Mouse (Mus musculus) midbrain, postnatal 0 days (tissue): ENCODE data around the gene Gng7. TPM values are rescaled to one million over a fixed set of nuclear protein-coding genes. Genes with fewer than 3 reads are reported as not detected.
"Not testable (repeated sequence)": the region's sequence is repeated elsewhere in the genome, so short reads cannot be mapped to it uniquely, and the experiment has no call there.

ENCODE experiments used
- ATAC-seq: fragments of 200-750 bp; cut with Nextera tagmentation; 2 replicates; pipeline ENCODE4 v1.8.0; 2017; ENCODE audit warnings: moderate number of reproducible peaks, mild to moderate bottlenecking, moderate TSS enrichment, moderate library complexity; ENCODE audit not compliant: low FRiP score
- DNase-seq: peaks from one replicate; pipeline ENCODE4 v3.0.0-alpha.2; 2015; ENCODE audit warnings: low spot score
- H3K27ac ChIP-seq: fragments of 300-500 bp; sonication (generic); 2 replicates; pipeline ENCODE4 v1.5.1; 2014; ENCODE audit warnings: low read depth, mild to moderate bottlenecking, low read length, mixed read lengths
- H3K27me3 ChIP-seq: fragments of 300-500 bp; sonication (generic); 2 replicates; pipeline ENCODE4 v1.6.1; 2014; ENCODE audit warnings: low read length, control low read depth, mixed read lengths; ENCODE audit not compliant: insufficient read depth
- H3K36me3 ChIP-seq: fragments of 300-500 bp; sonication (generic); 2 replicates; pipeline ENCODE4 v1.6.1; 2014; ENCODE audit warnings: low read length, control low read depth, mixed read lengths; ENCODE audit not compliant: insufficient read depth
- H3K4me1 ChIP-seq: fragments of 300-500 bp; sonication (generic); 2 replicates; pipeline ENCODE4 v1.6.1; 2014; ENCODE audit warnings: mild to moderate bottlenecking, control low read depth, antibody characterized with exemption, low read length, mixed read lengths; ENCODE audit not compliant: insufficient read depth
- H3K4me2 ChIP-seq: fragments of 300-500 bp; sonication (generic); 2 replicates; pipeline ENCODE4 v1.6.1; 2014; ENCODE audit warnings: low read depth, mild to moderate bottlenecking, low read length, mixed read lengths; ENCODE audit not compliant: poor library complexity, severe bottlenecking
- H3K4me3 ChIP-seq: fragments of 300-500 bp; sonication (generic); 2 replicates; pipeline ENCODE4 v1.5.1; 2014; ENCODE audit warnings: low read depth, mild to moderate bottlenecking, low read length, moderate library complexity
- H3K9ac ChIP-seq: fragments of 300-500 bp; sonication (generic); replicated peaks from 2 replicates; pipeline ENCODE4 v1.6.1; 2014; ENCODE audit warnings: mild to moderate bottlenecking, low read length, moderate library complexity, mixed read lengths; ENCODE audit not compliant: poor library complexity, severe bottlenecking
- H3K9me3 ChIP-seq: fragments of 300-500 bp; sonication (generic); 2 replicates; pipeline ENCODE4 v1.6.1; 2016; ENCODE audit warnings: low read length, control low read depth
- CTCF ChIP-seq: IDR thresholded peaks from 2 replicates; pipeline ENCODE4 v1.5.1; 2016; ENCODE audit warnings: antibody characterized with exemption, mild to moderate bottlenecking
- WGBS: fragments of 180-500 bp; shearing (Covaris S2); extraction: QIAGEN DNeasy Blood & Tissue Kit; methylation state at CpG from one replicate; pipeline ENCODE4 v1.1.7; 2014; 5-methylcytosine and 5-hydroxymethylcytosine counted together
- polyA plus RNA-seq: library from polyadenylated mRNA; unstranded; fragments of >200 nt; fragmentation: Nextera tagmentation; extraction: Ambion mirVana; gene quantifications from 2 replicates; pipeline ENCODE4 v1.2.1, GENCODE M21; 2015
- total RNA-seq: library from RNA; depleted of rRNA; stranded (reverse); fragments of >200 nt; gene quantifications from 2 replicates; pipeline ENCODE4 v1.2.3, GENCODE M21; 2014

Gng7 gene
- total and polyA plus RNA-seq, 2 experiments from 2014 or later, result 29.5 to 40.7 TPM

GRCm38 (mm10) chr10:80994621-80995020 is 20.1 kb downstream of the Gng7 start:
- Histone ChIP-seq H3K9me3 (no peaks in the 10 kb centered on the region), H3K27ac (no peak overlapping the region), H3K4me2 (no peak overlapping the region), H3K36me3 (no peaks in the 10 kb centered on the region), H3K4me1 (peaks cover 6% of the 10 kb centered on the region; the same call in 1 of the 2 replicates), H3K4me3 (no peak overlapping the region), H3K27me3 (0 out of 2 replicates have a peak, but pooled peaks cover 2% of the 10 kb centered on the region), H3K9ac (no peak overlapping the region)
- no peak for TF ChIP-seq CTCF
- WGBS, result 65% methylated on average over 4 of the region's 4 CpGs
- no peak for DNase-seq
- no peak for ATAC-seq

- Histone ChIP-seq H3K27ac (peak overlapping the region; percentile 32), H3K4me1 (peaks cover 3% of the 10 kb centered on the region; the same call in 1 of the 2 replicates), H3K4me3 (no peak overlapping the region), H3K4me2 (no peak overlapping the region), H3K36me3 (no peaks in the 10 kb centered on the region), H3K9me3 (no peaks in the 10 kb centered on the region), H3K9ac (peak overlapping the region; percentile 19; the same call in 1 of the 2 replicates), H3K27me3 (0 out of 2 replicates have a peak, but pooled peaks cover 2% of the 10 kb centered on the region)
- no peak for TF ChIP-seq CTCF
- ATAC-seq (no peak), DNase-seq (peak; percentile 40)
- WGBS, result 35% methylated on average over 5 of the region's 5 CpGs
These were observed 21.5 kb downstream of the Gng7 start for GRCm38 (mm10) chr10:80993276-80993675.

- no peak for DNase-seq
- TF ChIP-seq CTCF, result no peak
- peaks cover 4% of the 10 kb centered on the region; the same call in 1 of the 2 replicates for H3K27me3 ChIP-seq
- 91% methylated on average over 1 of the region's 1 CpGs for WGBS
- H3K4me1 ChIP-seq, result peaks cover 3% of the 10 kb centered on the region; the same call in 1 of the 2 replicates
- H3K9me3 ChIP-seq, result no peaks in the 10 kb centered on the region
- no peak overlapping the region for H3K4me3 ChIP-seq
- H3K27ac ChIP-seq, result no peak overlapping the region
- no peaks in the 10 kb centered on the region for H3K36me3 ChIP-seq
- no peak overlapping the region for H3K9ac ChIP-seq
- H3K4me2 ChIP-seq, result no peak overlapping the region
- no peak for ATAC-seq
These were observed 22.8 kb downstream of the Gng7 start for GRCm38 (mm10) chr10:80991945-80992344.

GRCm38 (mm10) chr10:80991007-80991406 is 23.7 kb downstream of the Gng7 start:
- WGBS, result 14% methylated on average over 3 of the region's 3 CpGs
- H3K9ac ChIP-seq, result no peak overlapping the region
- H3K27ac ChIP-seq, result no peak overlapping the region
- H3K9me3 ChIP-seq, result no peaks in the 10 kb centered on the region
- no peak for ATAC-seq
- peaks cover 8% of the 10 kb centered on the region for H3K27me3 ChIP-seq
- peak; percentile 62 for TF ChIP-seq CTCF
- no peak overlapping the region for H3K4me3 ChIP-seq
- DNase-seq, result no peak
- no peaks in the 10 kb centered on the region for H3K36me3 ChIP-seq
- peaks cover 3% of the 10 kb centered on the region; the same call in 1 of the 2 replicates for H3K4me1 ChIP-seq
- H3K4me2 ChIP-seq, result no peak overlapping the region

- Histone ChIP-seq H3K4me1 (peaks cover 8% of the 10 kb centered on the region; the same call in 1 of the 2 replicates), H3K4me2 (no peak overlapping the region), H3K36me3 (no peaks in the 10 kb centered on the region), H3K4me3 (no peak overlapping the region), H3K27ac (no peak overlapping the region), H3K9ac (no peak overlapping the region), H3K27me3 (peaks cover 12% of the 10 kb centered on the region), H3K9me3 (no peaks in the 10 kb centered on the region)
- ATAC-seq (no peak), DNase-seq (no peak)
- TF ChIP-seq CTCF, result no peak
- WGBS, result 62% methylated on average over 7 of the region's 7 CpGs
These were observed 24.3 kb downstream of the Gng7 start for GRCm38 (mm10) chr10:80990406-80990805.

GRCm38 (mm10) chr10:80989854-80990253 is 24.9 kb downstream of the Gng7 start:
- not testable (repeated sequence) for H3K27ac ChIP-seq, H3K9me3 ChIP-seq
- 71% methylated on average over 4 of the region's 4 CpGs for WGBS

More at GRCm38 (mm10) chr10:80989854-80990253, 24.9 kb downstream of the Gng7 start:
- not testable (repeated sequence) for H3K9ac ChIP-seq, H3K36me3 ChIP-seq, H3K4me2 ChIP-seq, ATAC-seq, H3K4me3 ChIP-seq, H3K4me1 ChIP-seq, DNase-seq
- H3K27me3 ChIP-seq, result peaks cover 17% of the 10 kb centered on the region
